Mouse (Mus musculus) myocyte (in vitro differentiated cells): Measurements from ENCODE around the gene Mllt11. TPM values are rescaled to one million over a fixed set of nuclear protein-coding genes. Genes with fewer than 3 reads are reported as not detected.

ENCODE experiments used
- H3K27me3 ChIP-seq: one replicate; pipeline ENCODE4 v1.6.1; 2011; ENCODE audit not compliant: control insufficient read depth, insufficient read depth, insufficient read length
- H3K36me3 ChIP-seq: one replicate; pipeline ENCODE4 v1.6.1; 2011; ENCODE audit not compliant: control insufficient read depth, insufficient read depth
- H3K4me2 ChIP-seq: one replicate; pipeline ENCODE4 v1.6.1; 2011; ENCODE audit warnings: low read depth, control low read depth
- H3K4me3 ChIP-seq: one replicate; pipeline ENCODE4 v1.5.1; 2011; ENCODE audit warnings: mild to moderate bottlenecking, control low read depth, moderate library complexity
- H3K79me2 ChIP-seq: one replicate; pipeline ENCODE4 v1.6.1; 2011; ENCODE audit not compliant: control insufficient read depth, insufficient read depth
- H3ac ChIP-seq: one replicate; pipeline ENCODE4 v1.6.1; 2011; ENCODE audit not compliant: control insufficient read depth, insufficient read length
- CEBPB ChIP-seq: IDR thresholded peaks from 2 replicates; pipeline ENCODE4 v1.6.1; 2011; ENCODE audit warnings: mild to moderate bottlenecking, moderate library complexity; ENCODE audit not compliant: poor library complexity, insufficient read depth, severe bottlenecking
- E2F4 ChIP-seq: IDR thresholded peaks from one replicate; pipeline ENCODE4 v1.6.1; 2011; ENCODE audit warnings: mild to moderate bottlenecking, control low read depth, moderate library complexity; ENCODE audit not compliant: insufficient read depth
- MAX ChIP-seq: IDR thresholded peaks from one replicate; pipeline ENCODE4 v1.6.1; 2011; ENCODE audit warnings: low read depth, mild to moderate bottlenecking, control low read depth
- MYOD1 ChIP-seq, 3 experiments: IDR thresholded peaks; one replicate each; pipeline ENCODE4 v1.6.1; 2011; ENCODE audit warnings: control low read depth in 2 of 3, low read depth in 2 of 3, mild to moderate bottlenecking in 2 of 3, moderate library complexity in 1 of 3; ENCODE audit not compliant: insufficient read length in 2 of 3, control insufficient read depth in 1 of 3
- MYOG ChIP-seq, 3 experiments: IDR thresholded peaks; one replicate each; pipeline ENCODE4 v1.6.1; 2011; ENCODE audit warnings: control low read depth in 2 of 3, low read depth in 2 of 3, mild to moderate bottlenecking in 2 of 3; ENCODE audit not compliant: insufficient read length in 2 of 3, control insufficient read depth in 1 of 3, insufficient read depth in 1 of 3
- POLR2A ChIP-seq: IDR thresholded peaks from one replicate; pipeline ENCODE4 v1.6.1; 2011; ENCODE audit warnings: low read depth, mild to moderate bottlenecking, control low read depth, moderate library complexity; ENCODE audit not compliant: insufficient read length
- POLR2AphosphoS2 ChIP-seq: IDR thresholded peaks from one replicate; pipeline ENCODE4 v1.6.1; 2011; ENCODE audit warnings: low read depth, control low read depth; ENCODE audit not compliant: insufficient read length
- REST ChIP-seq: IDR thresholded peaks from one replicate; pipeline ENCODE4 v1.6.1; 2011; ENCODE audit warnings: mild to moderate bottlenecking, control low read depth, moderate library complexity; ENCODE audit not compliant: insufficient read depth, insufficient read length
- SRF ChIP-seq: IDR thresholded peaks from one replicate; pipeline ENCODE4 v1.6.1; 2011; ENCODE audit warnings: low read depth; ENCODE audit not compliant: control insufficient read depth, insufficient read length
- TCF12 ChIP-seq: IDR thresholded peaks from one replicate; pipeline ENCODE4 v1.6.1; 2011; ENCODE audit warnings: mild to moderate bottlenecking, control low read depth; ENCODE audit not compliant: poor library complexity, insufficient read depth, severe bottlenecking
- TCF3 ChIP-seq: IDR thresholded peaks from one replicate; pipeline ENCODE4 v1.6.1; 2011; ENCODE audit warnings: low read depth, control low read depth; ENCODE audit not compliant: insufficient read length
- USF1 ChIP-seq: IDR thresholded peaks from one replicate; pipeline ENCODE4 v1.6.1; 2011; ENCODE audit warnings: low read depth, mild to moderate bottlenecking, control low read depth, moderate library complexity
- polyA plus RNA-seq: library from polyadenylated mRNA; unstranded; fragments of >200 nt; fragmentation: generic; extraction: Trizol; gene quantifications from one replicate; pipeline ENCODE4 v1.2.1, GENCODE M21; 2012; ENCODE audit warnings: missing spikeins

Gene Mllt11
- 51.9 TPM for polyA plus RNA-seq

DNA sequence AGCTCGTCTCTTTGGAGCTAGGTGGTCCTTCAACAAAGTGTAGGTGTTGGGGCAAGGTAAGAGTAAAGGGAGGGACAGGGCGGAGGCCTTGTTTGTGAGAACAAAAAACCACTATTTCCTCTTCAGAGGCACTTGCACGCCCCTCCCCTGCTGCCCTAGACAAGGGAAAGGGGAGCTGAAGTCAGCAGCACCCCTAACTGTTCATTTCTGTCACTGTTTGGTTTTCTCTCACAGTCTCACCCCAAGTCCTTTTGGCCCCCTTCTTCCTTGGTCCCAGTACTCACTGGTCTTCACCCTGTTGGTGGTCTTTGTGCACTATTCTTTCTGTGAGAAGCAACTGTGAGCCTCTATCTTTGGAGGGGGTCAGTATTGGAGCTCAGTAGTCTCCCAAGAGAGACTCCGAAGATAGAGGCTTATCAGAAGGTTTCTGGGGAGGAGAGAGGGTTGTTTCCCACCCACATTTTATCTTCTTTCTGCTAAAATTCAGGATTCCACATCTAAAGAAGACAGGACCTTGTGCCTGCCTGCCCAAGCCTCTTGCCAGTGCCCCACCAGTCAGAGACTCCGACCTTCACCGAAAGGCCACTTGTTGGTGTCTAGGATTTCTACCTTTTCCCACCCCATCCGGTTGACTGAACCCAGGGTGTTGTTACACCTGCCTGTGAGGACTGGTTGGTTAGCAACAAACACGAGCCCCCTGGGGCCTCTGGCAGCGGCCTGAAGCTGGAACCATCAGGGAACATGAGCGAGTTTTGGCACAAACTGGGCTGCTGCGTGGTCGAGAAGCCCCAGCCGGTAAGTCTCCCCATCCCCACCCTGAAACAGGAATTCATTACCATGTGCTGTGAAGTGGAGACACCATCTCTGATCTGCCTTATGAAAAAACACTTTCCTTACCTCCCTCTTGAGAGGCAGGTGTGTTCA, at the start of gene Mllt11:
TSS of gene Mllt11 (minus strand) at position 874 of the 924 bp plus-strand sequence.
- Histone ChIP-seq H3K4me2 (peak within 1 kb of the TSS; percentile 95), H3K36me3 (peaks cover 42% of the 10 kb centered on the region), H3K79me2 (peaks cover 65% of the 10 kb centered on the region), H3K27me3 (no peaks in the 10 kb centered on the region), H3ac (no peak within 1 kb of the TSS), H3K4me3 (peak within 1 kb of the TSS; percentile 94)
- TF ChIP-seq MAX (no peak), TCF12 (no peak), SRF (no peak), USF1 (no peak), TCF3 (no peak), CEBPB (no peak), POLR2AphosphoS2 (no peak), MYOG (IDR thresholded peaks at IDR 0.05; ENCODE audit: control insufficient read depth in 1 of 3, insufficient read depth in 1 of 3, insufficient read length in 2 of 3, low read depth in 2 of 3) (no peak), REST (no peak), E2F4 (no peak), MYOD1 (IDR thresholded peaks at IDR 0.05; ENCODE audit: control insufficient read depth in 1 of 3, insufficient read length in 2 of 3, low read depth in 2 of 3) (no peak), POLR2A (no peak)

- peak within 1 kb of the TSS; percentile 71 for H3ac ChIP-seq
- peak within 1 kb of the TSS; percentile 84 for H3K4me3 ChIP-seq
- no peaks in the 10 kb centered on the region for H3K27me3 ChIP-seq
- peaks cover 30% of the 10 kb centered on the region for H3K79me2 ChIP-seq
- no peaks in the 10 kb centered on the region for H3K36me3 ChIP-seq
- TF ChIP-seq REST, result no peak
- TF ChIP-seq MYOD1 (IDR thresholded peaks at IDR 0.05; ENCODE audit: control insufficient read depth in 1 of 3, insufficient read length in 2 of 3, low read depth in 2 of 3), result no peak
- 0 out of 2 replicates have a peak, but pooled peaks have one; percentile 3 for TF ChIP-seq CEBPB
- TF ChIP-seq POLR2A, result peak; percentile 64
- no peak for TF ChIP-seq TCF12
- TF ChIP-seq USF1, result no peak
- peak in 1 of 3 experiments; percentile 13 for TF ChIP-seq MYOG (IDR thresholded peaks at IDR 0.05; ENCODE audit: control insufficient read depth in 1 of 3, insufficient read depth in 1 of 3, insufficient read length in 2 of 3, low read depth in 2 of 3)
- TF ChIP-seq POLR2AphosphoS2, result peak; percentile 90
- peak; percentile 10 for TF ChIP-seq SRF
- TF ChIP-seq TCF3, result no peak
- no peak for TF ChIP-seq MAX
- TF ChIP-seq E2F4, result no peak
- H3K4me2 ChIP-seq, result peak within 1 kb of the TSS; percentile 94
Observed at GRCm38 (mm10) chr3:95281216-95282126, 49.5 kb upstream of the Mllt11 start, which contains the start of the genes Mindy1 and Prune1. Gene Mindy1, plus strand, starts transcription at chr3:95281345. Gene Prune1, minus strand, starts transcription at chr3:95282076.

DNA sequence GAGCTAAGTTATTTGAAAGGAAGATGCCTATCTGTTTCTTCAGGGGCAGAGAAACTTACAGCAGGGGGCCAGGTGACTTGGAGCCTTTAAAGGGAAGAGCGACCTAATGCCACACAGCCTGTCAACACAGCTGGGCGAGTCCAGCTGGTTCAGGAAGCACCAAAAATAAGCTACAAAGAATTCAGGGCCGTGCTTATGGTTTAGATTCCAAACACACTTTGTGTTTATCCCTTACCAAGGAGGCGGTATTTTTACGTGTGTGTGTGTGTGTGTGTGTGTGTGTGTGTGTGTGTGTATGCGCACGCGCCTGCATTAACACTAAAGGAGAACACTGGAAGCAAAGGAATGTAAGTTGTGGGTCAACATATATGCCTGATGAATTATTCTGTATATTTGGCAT, 48.8 kb upstream of the Mllt11 start:
- peak overlapping the region; percentile 84 for H3K4me3 ChIP-seq
- no peaks in the 10 kb centered on the region for H3K27me3 ChIP-seq
- peak overlapping the region; percentile 53 for H3K4me2 ChIP-seq
- H3K79me2 ChIP-seq, result peaks cover 34% of the 10 kb centered on the region
- no peak for TF ChIP-seq POLR2A
- TF ChIP-seq MYOG (IDR thresholded peaks at IDR 0.05; ENCODE audit: control insufficient read depth in 1 of 3, insufficient read depth in 1 of 3, insufficient read length in 2 of 3, low read depth in 2 of 3), result peak in 2 of 3 experiments; percentile 78 to 83
- TF ChIP-seq POLR2AphosphoS2, result no peak
- TF ChIP-seq TCF3, result peak; percentile 2
- TF ChIP-seq REST, result no peak
- no peak for TF ChIP-seq MAX
- TF ChIP-seq CEBPB, result no peak
- TF ChIP-seq SRF, result no peak
- TF ChIP-seq MYOD1 (IDR thresholded peaks at IDR 0.05; ENCODE audit: control insufficient read depth in 1 of 3, insufficient read length in 2 of 3, low read depth in 2 of 3), result peak in 2 of 3 experiments; percentile 52 to 67
- no peak for TF ChIP-seq E2F4
- TF ChIP-seq USF1, result no peak
- TF ChIP-seq TCF12, result peak; percentile 52
- H3ac ChIP-seq, result peak overlapping the region; percentile 51
- no peaks in the 10 kb centered on the region for H3K36me3 ChIP-seq

DNA sequence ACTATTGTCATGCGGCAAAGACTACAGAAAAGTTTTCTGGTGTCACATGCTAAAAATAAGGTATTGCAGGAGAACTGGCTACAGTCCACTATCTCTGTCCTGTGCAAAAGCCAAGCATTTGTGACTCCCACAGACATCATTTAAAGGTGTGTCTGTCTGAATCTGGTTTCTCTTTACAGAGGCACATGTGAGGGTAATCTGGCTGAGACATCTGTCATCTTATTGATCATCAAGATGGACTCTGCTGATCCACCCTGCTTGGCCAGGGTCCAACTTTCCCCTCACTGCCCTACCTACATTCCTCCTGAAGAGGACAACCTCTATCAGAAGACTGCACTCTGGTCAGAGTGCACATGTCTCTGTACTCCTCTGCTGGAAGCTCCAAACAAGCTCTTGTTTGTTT, 45.2 kb upstream of the Mllt11 start:
- no peak overlapping the region for H3ac ChIP-seq
- peak overlapping the region; percentile 40 for H3K4me2 ChIP-seq
- peaks cover 35% of the 10 kb centered on the region for H3K79me2 ChIP-seq
- no peak overlapping the region for H3K4me3 ChIP-seq
- no peaks in the 10 kb centered on the region for H3K36me3 ChIP-seq
- TF ChIP-seq POLR2A, result no peak
- TF ChIP-seq CEBPB, result no peak
- peak in 1 of 3 experiments; percentile 15 for TF ChIP-seq MYOD1 (IDR thresholded peaks at IDR 0.05; ENCODE audit: control insufficient read depth in 1 of 3, insufficient read length in 2 of 3, low read depth in 2 of 3)
- no peak for TF ChIP-seq SRF
- no peaks in the 10 kb centered on the region for H3K27me3 ChIP-seq
